Mouse (Mus musculus) megakaryocyte progenitor cell, adult 5-6 weeks (primary cell): ENCODE data around the gene Zfp472. TPM values are rescaled to one million over a fixed set of nuclear protein-coding genes. Genes with fewer than 3 reads are reported as not detected.
A peak's percentile ranks its signal among the peaks of the same experiment; 100 is the strongest.
"Not testable (repeated sequence)": the region's sequence is repeated elsewhere in the genome, so short reads cannot be mapped to it uniquely, and the experiment has no call there.

Experiments
- ATAC-seq: replicated peaks from 2 replicates; pipeline ENCODE4 v1.8.0; 2016; ENCODE audit warnings: mild to moderate bottlenecking, moderate TSS enrichment, inconsistent platforms; ENCODE audit not compliant: poor library complexity
- total RNA-seq, 2 experiments: library from RNA; stranded (forward) in 1 of 2; stranded (reverse) in 1 of 2; fragments of 157-497, 149-512 nt in 1 of 2; fragments of 200-1000 nt in 1 of 2; gene quantifications; 2 replicates each; pipeline versions ENCODE4 v1.2.3 to v1.2.4; 2015 to 2017

Gene Zfp472
- total RNA-seq, 2 experiments from 2014 or later = 19.1 to 19.2 TPM

DNA sequence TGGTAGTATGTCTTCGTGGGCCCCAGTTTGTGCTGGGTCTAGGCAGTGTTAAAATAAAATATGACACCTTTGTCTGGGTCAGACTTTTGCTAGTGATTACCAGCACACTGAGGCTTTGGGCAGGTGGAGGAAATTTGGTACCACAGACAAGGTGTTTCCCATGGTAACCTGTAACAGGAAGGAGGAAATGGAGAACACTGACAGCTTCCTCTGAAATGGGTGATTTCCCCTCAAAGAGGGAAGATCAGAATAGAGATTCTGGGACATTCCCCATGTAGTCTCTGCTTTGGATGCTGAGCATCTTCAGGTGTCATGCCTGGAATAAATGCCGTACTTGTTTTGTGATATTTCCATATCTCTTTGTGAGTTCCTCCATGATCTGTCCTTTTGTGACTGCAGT lies 32.9 kb downstream of the Zfp472 start:
- no peak for ATAC-seq

DNA sequence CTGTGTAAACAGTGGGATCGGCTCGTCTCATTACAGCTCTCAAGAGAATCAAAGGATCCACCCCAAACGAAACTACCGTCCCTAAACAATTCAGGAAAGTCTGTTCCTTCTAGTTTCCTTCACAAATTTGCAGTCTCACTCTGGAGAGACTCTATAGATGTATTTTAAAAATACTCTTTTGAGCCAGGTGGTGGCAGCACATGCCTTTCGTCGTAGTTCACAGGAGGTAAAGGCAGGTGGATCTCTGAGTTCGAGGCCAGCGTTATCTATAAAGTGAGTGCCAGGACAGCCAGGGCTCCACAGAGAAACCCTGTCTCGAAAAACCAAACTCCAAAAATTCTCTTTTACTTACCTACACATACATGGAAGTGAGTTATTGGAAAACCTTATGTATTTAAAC lies 42.7 kb downstream of the Zfp472 start:
- ATAC-seq = peak; percentile 66; the same call in 1 of the 2 replicates

DNA sequence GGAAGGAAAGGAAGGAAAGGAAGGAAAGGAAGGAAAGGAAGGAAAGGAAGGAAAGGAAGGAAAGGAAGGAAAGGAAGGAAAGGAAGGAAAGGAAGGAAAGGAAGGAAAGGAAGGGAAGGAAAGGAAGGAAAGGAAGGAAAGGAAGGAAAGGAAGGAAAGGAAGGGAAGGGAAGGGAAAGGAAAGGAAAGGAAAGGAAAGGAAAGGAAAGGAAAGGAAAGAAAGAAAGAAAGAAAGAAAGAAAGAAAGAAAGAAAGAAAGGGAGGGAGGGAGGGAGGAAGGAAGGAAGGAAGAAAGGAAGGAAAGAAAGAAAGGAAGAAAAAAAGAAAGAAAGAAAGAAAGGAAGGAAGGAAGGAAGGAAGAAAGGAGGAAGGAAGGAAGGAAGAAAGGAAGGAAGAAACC lies 54.8 kb downstream of the Zfp472 start:
- not testable (repeated sequence) for ATAC-seq

Other genes with a start within 250 kb of the Zfp472 start
- gene Zfp871, start 177.5 kb upstream of the Zfp472 start, total RNA-seq (2015) = 34.8 and 39.1 TPM in 2 replicates
- 22.2 and 24.4 TPM in 2 replicates for gene Zfp871, start 177.5 kb upstream of the Zfp472 start, total RNA-seq (2017)
- gene Zfp811, start 155.9 kb upstream of the Zfp472 start, total RNA-seq (2015) = not detected in 2 replicates
- not detected in 2 replicates for gene Zfp811, start 155.9 kb upstream of the Zfp472 start, total RNA-seq (2017)
- gene Zfp799, start 135.6 kb upstream of the Zfp472 start, total RNA-seq (2015) = 4.9 and 7.9 TPM in 2 replicates
- 3.5 and 8.3 TPM in 2 replicates for gene Zfp799, start 135.6 kb upstream of the Zfp472 start, total RNA-seq (2017)
- 3.6 and 4.1 TPM in 2 replicates for gene Zfp870, start 74.2 kb upstream of the Zfp472 start, total RNA-seq (2015)
- gene Zfp870, start 74.2 kb upstream of the Zfp472 start, total RNA-seq (2017) = 2.0 and 2.8 TPM in 2 replicates
- gene Cyp4f14, start 48.5 kb upstream of the Zfp472 start, total RNA-seq (2015) = not detected in 2 replicates
- gene Cyp4f14, start 48.5 kb upstream of the Zfp472 start, total RNA-seq (2017) = not detected in 2 replicates
- gene Cyp4f13, start 18.4 kb upstream of the Zfp472 start, total RNA-seq (2015) = 8.9 and 11.2 TPM in 2 replicates
- gene Cyp4f13, start 18.4 kb upstream of the Zfp472 start, total RNA-seq (2017) = 2.3 and 5.0 TPM in 2 replicates
- 5.9 TPM in 2 replicates for gene Zfp952, start 27.3 kb downstream of the Zfp472 start, total RNA-seq (2015)
- 8.4 and 10.2 TPM in 2 replicates for gene Zfp952, start 27.3 kb downstream of the Zfp472 start, total RNA-seq (2017)
- 5.7 and 9.8 TPM in 2 replicates for gene Zfp763, start 67.6 kb downstream of the Zfp472 start, total RNA-seq (2015)
- gene Zfp763, start 67.6 kb downstream of the Zfp472 start, total RNA-seq (2017) = 5.6 and 8.1 TPM in 2 replicates
- gene 4921501E09Rik, start 102.2 kb downstream of the Zfp472 start, total RNA-seq (2015) = not detected in 2 replicates
- not detected in 2 replicates for gene 4921501E09Rik, start 102.2 kb downstream of the Zfp472 start, total RNA-seq (2017)
- gene Zfp563, start 123.5 kb downstream of the Zfp472 start, total RNA-seq (2015) = 5.3 and 8.2 TPM in 2 replicates
- gene Zfp563, start 123.5 kb downstream of the Zfp472 start, total RNA-seq (2017) = 3.4 and 5.5 TPM in 2 replicates
- not detected in 2 replicates for gene Morc2b, start 173.9 kb downstream of the Zfp472 start, total RNA-seq (2015)
- gene Morc2b, start 173.9 kb downstream of the Zfp472 start, total RNA-seq (2017) = not detected in 2 replicates
- not detected in 2 replicates for gene Olfr55, start 202.6 kb downstream of the Zfp472 start, total RNA-seq (2015)
- not detected in 2 replicates for gene Olfr55, start 202.6 kb downstream of the Zfp472 start, total RNA-seq (2017)
- not detected in 2 replicates for gene Olfr239, start 225.5 kb downstream of the Zfp472 start, total RNA-seq (2015)
- gene Olfr239, start 225.5 kb downstream of the Zfp472 start, total RNA-seq (2017) = not detected in 2 replicates